Mouse (Mus musculus) frontal cortex, adult 2 months (tissue): Measurements from ENCODE around the gene Inca1. TPM values are rescaled to one million over a fixed set of nuclear protein-coding genes. Genes with fewer than 3 reads are reported as not detected.

Source experiments
- DNase-seq, 2 experiments: peaks; one replicate each; pipeline ENCODE4 v3.0.0; 2022; ENCODE audit warnings: low spot score in 1 of 2; ENCODE audit errors: extremely low spot score in 1 of 2
- polyA plus RNA-seq: library from polyadenylated mRNA; depleted of rRNA; stranded (reverse); fragments of >200 nt; gene quantifications from 2 replicates; pipeline ENCODE4 v1.2.3, GENCODE M21; 2012

The Inca1 gene
- polyA plus RNA-seq, 1 experiment, result 3.5 TPM

GRCm38 (mm10) chr11:70654198-70654922 lies 45.6 kb downstream of the Inca1 start, which contains the start of gene Pfn1:
Pfn1 (minus strand) TSS chr11:70654644.
- DNase-seq, result peak in 1 of 2 experiments; percentile 72

- DNase-seq, result no peak
Measured at GRCm38 (mm10) chr11:70653345-70654197, 46.4 kb downstream of the Inca1 start.

GRCm38 (mm10) chr11:70652884-70653344 lies 47.0 kb downstream of the Inca1 start:
- no peak for DNase-seq

- DNase-seq, result no peak
Measured at GRCm38 (mm10) chr11:70652029-70652883, 47.7 kb downstream of the Inca1 start.

GRCm38 (mm10) chr11:70651391-70651790 lies 48.6 kb downstream of the Inca1 start:
- no peak for DNase-seq

GRCm38 (mm10) chr11:70650322-70651175 lies 49.4 kb downstream of the Inca1 start:
- no peak for DNase-seq

- DNase-seq, result no peak
Measured at GRCm38 (mm10) chr11:70649185-70649734, 50.7 kb downstream of the Inca1 start.

- DNase-seq, result no peak
Measured at GRCm38 (mm10) chr11:70648512-70648911, 51.4 kb downstream of the Inca1 start.

GRCm38 (mm10) chr11:70647716-70648420 lies 52.1 kb downstream of the Inca1 start:
- no peak for DNase-seq

GRCm38 (mm10) chr11:70646691-70647650 lies 53.0 kb downstream of the Inca1 start, which contains the start of the genes Rnf167 and Slc25a11:
Rnf167 (plus strand) TSS chr11:70647235.
Slc25a11 (minus strand) TSS chr11:70647479.
- peak; percentile 95 to 98 for DNase-seq

- no peak for DNase-seq
Measured at GRCm38 (mm10) chr11:70646259-70646555, 53.7 kb downstream of the Inca1 start.

- DNase-seq, result no peak
Measured at GRCm38 (mm10) chr11:70645461-70646258, 54.3 kb downstream of the Inca1 start.

GRCm38 (mm10) chr11:70644564-70645103 lies 55.3 kb downstream of the Inca1 start:
- no peak for DNase-seq

GRCm38 (mm10) chr11:70643051-70643450 lies 56.9 kb downstream of the Inca1 start:
- DNase-seq, result no peak

- no peak for DNase-seq
Measured at GRCm38 (mm10) chr11:70641241-70641640, 58.7 kb downstream of the Inca1 start.

GRCm38 (mm10) chr11:70639976-70640375 lies 60.0 kb downstream of the Inca1 start:
- no peak for DNase-seq
